Mouse (Mus musculus) limb, embryonic 14.5 days (tissue): ENCODE results near the gene Scgb1b7. TPM values are rescaled to one million over a fixed set of nuclear protein-coding genes. Genes with fewer than 3 reads are reported as not detected.
"Not testable (repeated sequence)": the region's sequence is repeated elsewhere in the genome, so short reads cannot be mapped to it uniquely, and the experiment has no call there.

Source experiments
- ATAC-seq: fragments of 200-750 bp; cut with Nextera tagmentation; 2 replicates; pipeline ENCODE4 v1.8.0; 2017; ENCODE audit warnings: low read depth, moderate number of reproducible peaks, moderate TSS enrichment; ENCODE audit not compliant: low FRiP score
- DNase-seq: peaks from one replicate; pipeline ENCODE4 v3.0.0-alpha.2; 2015; ENCODE audit warnings: low spot score
- H3K27ac ChIP-seq: fragments of 300-500 bp; sonication (generic); replicated peaks from 2 replicates; pipeline ENCODE4 v1.5.1; 2014; ENCODE audit warnings: low read depth, mild to moderate bottlenecking, low read length, moderate library complexity, mixed read lengths
- H3K27me3 ChIP-seq: fragments of 300-500 bp; sonication (generic); 2 replicates; pipeline ENCODE4 v1.6.1; 2014; ENCODE audit warnings: low read length, mixed read lengths; ENCODE audit not compliant: control insufficient read depth, insufficient read depth
- H3K36me3 ChIP-seq: fragments of 300-500 bp; sonication (generic); 2 replicates; pipeline ENCODE4 v1.6.1; 2014; ENCODE audit warnings: mild to moderate bottlenecking, low read length, moderate library complexity, mixed read lengths; ENCODE audit not compliant: control insufficient read depth, insufficient read depth
- H3K4me1 ChIP-seq: fragments of 300-500 bp; sonication (generic); 2 replicates; pipeline ENCODE4 v1.6.1; 2014; ENCODE audit warnings: antibody characterized with exemption, low read length, mixed read lengths; ENCODE audit not compliant: control insufficient read depth, insufficient read depth
- H3K4me2 ChIP-seq: fragments of 300-500 bp; sonication (generic); replicated peaks from 2 replicates; pipeline ENCODE4 v1.6.1; 2014; ENCODE audit warnings: low read depth, mild to moderate bottlenecking, low read length, moderate library complexity; ENCODE audit not compliant: severe bottlenecking
- H3K4me3 ChIP-seq: fragments of 300-500 bp; sonication (generic); replicated peaks from 2 replicates; pipeline ENCODE4 v1.5.1; 2014; ENCODE audit warnings: low read length
- H3K9ac ChIP-seq: fragments of 300-500 bp; sonication (generic); 2 replicates; pipeline ENCODE4 v1.6.1; 2014; ENCODE audit warnings: mild to moderate bottlenecking, low read depth, low read length, moderate library complexity; ENCODE audit not compliant: severe bottlenecking
- H3K9me3 ChIP-seq: fragments of 300-500 bp; sonication (generic); 2 replicates; pipeline ENCODE4 v1.6.1; 2016; ENCODE audit warnings: low read length; ENCODE audit not compliant: control insufficient read depth
- WGBS: fragments of 180-500 bp; shearing (Covaris S2); extraction: QIAGEN DNeasy Blood & Tissue Kit; methylation state at CpG from one replicate; pipeline ENCODE4 v1.1.7; 2014; 5-methylcytosine and 5-hydroxymethylcytosine counted together
- polyA plus RNA-seq, 2 experiments: library from polyadenylated mRNA; depleted of rRNA in 1 of 2; stranded (reverse) in 1 of 2; unstranded in 1 of 2; fragments of >200 nt; fragmentation: Nextera tagmentation in 1 of 2; extraction: Ambion mirVana in 1 of 2; gene quantifications; 2 replicates each; pipeline versions ENCODE4 v1.2.1 to v1.2.3; 2012 to 2014

Gene Scgb1b7
- not detected in 2 replicates for polyA plus RNA-seq (2012; rRNA removed)
- polyA plus RNA-seq (2014; fragmentation: Nextera tagmentation; extraction: Ambion mirVana): not detected in 2 replicates

GRCm38 (mm10) chr7:31712365-31712764, at the start of gene Scgb1b7:
Scgb1b7 (plus strand) TSS chr7:31712665.
- not testable (repeated sequence) for H3K4me3 ChIP-seq, H3K9ac ChIP-seq, H3K9me3 ChIP-seq, H3K27ac ChIP-seq, H3K27me3 ChIP-seq, H3K4me2 ChIP-seq, H3K36me3 ChIP-seq, DNase-seq, H3K4me1 ChIP-seq, ATAC-seq
- 94% methylated on average over 3 of the region's 5 CpGs for WGBS

GRCm38 (mm10) chr7:31705657-31706056, 6.8 kb upstream of the Scgb1b7 start, which contains the start of gene Scgb2b7:
Scgb2b7 (minus strand) TSS chr7:31705757.
- H3K27me3 ChIP-seq, H3K9me3 ChIP-seq, DNase-seq, H3K4me2 ChIP-seq, H3K4me1 ChIP-seq, H3K9ac ChIP-seq, H3K27ac ChIP-seq, H3K36me3 ChIP-seq, H3K4me3 ChIP-seq, ATAC-seq: not testable (repeated sequence)

Other genes with a start within 250 kb of the Scgb1b7 start
- gene Scgb2b7, start 6.9 kb upstream of the Scgb1b7 start, polyA plus RNA-seq (2012; rRNA removed): not detected in 2 replicates
- not detected in 2 replicates for gene Scgb2b7, start 6.9 kb upstream of the Scgb1b7 start, polyA plus RNA-seq (2014; fragmentation: Nextera tagmentation; extraction: Ambion mirVana)